Mouse (Mus musculus) erythroblast, embryonic 14.5 days (primary cell): ENCODE data around the gene Opn4.
A peak's percentile ranks its signal among the peaks of the same experiment; 100 is the strongest.

Experiments used
- GATA1 ChIP-seq: IDR thresholded peaks from 2 replicates; pipeline ENCODE4 v1.6.1; 2012; ENCODE audit warnings: low read length, inconsistent platforms, mixed read lengths
- TAL1 ChIP-seq: IDR thresholded peaks from 3 replicates; pipeline ENCODE4 v1.6.1; 2012; ENCODE audit warnings: low read length, inconsistent platforms, mixed read lengths

DNA sequence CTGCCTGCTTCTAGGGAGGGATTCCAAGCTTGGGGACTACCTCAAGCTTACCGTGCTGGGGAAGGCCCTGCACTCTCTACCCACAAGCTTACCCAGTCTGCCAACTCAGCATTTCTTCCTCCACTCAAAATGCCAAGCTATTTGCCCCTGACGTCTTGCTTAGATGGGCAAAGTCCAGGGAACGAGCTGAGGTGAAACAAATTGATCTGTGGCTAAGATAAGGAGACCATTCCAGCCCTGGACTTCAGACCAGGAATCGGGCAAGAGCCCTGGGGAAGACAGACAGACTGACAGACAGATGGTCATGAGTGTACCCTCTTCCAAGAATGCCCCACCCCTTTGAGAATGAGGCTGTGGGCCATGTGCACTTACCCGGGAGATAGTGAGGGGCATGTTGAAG, 11.9 kb downstream of the Opn4 start:
- TF ChIP-seq GATA1 (0 out of 2 replicates have a peak, but pooled peaks have one; percentile 34), TAL1 (no peak)
